Mouse (Mus musculus): ENCODE measurements around the gene Bend5.

GRCm38 (mm10) chr4:111448586-111448985, 33.8 kb downstream of the Bend5 start:
- TF ChIP-seq CTCF (IDR thresholded peaks at IDR 0.05; ENCODE audit: low read depth) = no peak
- no peak for TF ChIP-seq EP300 (IDR thresholded peaks at IDR 0.05; ENCODE audit: low read depth)

Measured in heart, postnatal 0 days (tissue).